Mouse (Mus musculus): ENCODE measurements around the gene Eci2. TPM values are rescaled to one million over a fixed set of nuclear protein-coding genes. Genes with fewer than 3 reads are reported as not detected.
"Not testable (repeated sequence)": the region's sequence is repeated elsewhere in the genome, so short reads cannot be mapped to it uniquely, and the experiment has no call there.

The Eci2 gene
- polyA plus RNA-seq, 1 experiment from 2014 or later = 205 TPM

- Histone ChIP-seq H3K9ac (ENCODE audit: low read depth, low read length) (no peak overlapping the region), H3K27me3 (replicated peaks; ENCODE audit: control insufficient read depth, insufficient read depth, low read length) (no peaks in the 10 kb centered on the region), H3K4me3 (ENCODE audit: low read depth, low read length) (no peak overlapping the region), H3K4me2 (replicated peaks; ENCODE audit: low read depth) (no peak overlapping the region), H3K36me3 (ENCODE audit: control insufficient read depth, insufficient read depth) (peaks cover 55% of the 10 kb centered on the region), H3K4me1 (replicated peaks; ENCODE audit: control insufficient read depth, insufficient read depth, low read length) (no peaks in the 10 kb centered on the region), H3K27ac (ENCODE audit: low read depth, low read length) (no peak overlapping the region), H3K9me3 (ENCODE audit: control insufficient read depth) (no peaks in the 10 kb centered on the region)
- ATAC-seq = no peak
- no peak for TF ChIP-seq CTCF (IDR thresholded peaks at IDR 0.05; ENCODE audit: low read depth)
- WGBS = 94% methylated on average over 3 of the region's 3 CpGs
Measured at GRCm38 (mm10) chr13:34977410-34977809, 49.5 kb downstream of the Eci2 start.

GRCm38 (mm10) chr13:34976116-34976515, 50.8 kb downstream of the Eci2 start:
- H3K27me3 ChIP-seq (replicated peaks; ENCODE audit: control insufficient read depth, insufficient read depth, low read length) = no peaks in the 10 kb centered on the region
- WGBS = 91% methylated on average over 4 of the region's 4 CpGs
- no peak for TF ChIP-seq CTCF (IDR thresholded peaks at IDR 0.05; ENCODE audit: low read depth)
- H3K27ac ChIP-seq (ENCODE audit: low read depth, low read length) = no peak overlapping the region
- H3K36me3 ChIP-seq (ENCODE audit: control insufficient read depth, insufficient read depth) = peaks cover 44% of the 10 kb centered on the region
- H3K4me2 ChIP-seq (replicated peaks; ENCODE audit: low read depth) = no peak overlapping the region
- H3K4me3 ChIP-seq (ENCODE audit: low read depth, low read length) = no peak overlapping the region
- no peak for ATAC-seq
- H3K9me3 ChIP-seq (ENCODE audit: control insufficient read depth) = no peaks in the 10 kb centered on the region
- no peaks in the 10 kb centered on the region for H3K4me1 ChIP-seq (replicated peaks; ENCODE audit: control insufficient read depth, insufficient read depth, low read length)
- H3K9ac ChIP-seq (ENCODE audit: low read depth, low read length) = no peak overlapping the region

- TF ChIP-seq CTCF (IDR thresholded peaks at IDR 0.05; ENCODE audit: low read depth) = peak; percentile 50
- H3K27me3 ChIP-seq (replicated peaks; ENCODE audit: control insufficient read depth, insufficient read depth, low read length) = no peaks in the 10 kb centered on the region
- H3K36me3 ChIP-seq (ENCODE audit: control insufficient read depth, insufficient read depth) = peaks cover 21% of the 10 kb centered on the region
- H3K4me2 ChIP-seq (replicated peaks; ENCODE audit: low read depth) = no peak overlapping the region
- WGBS = 29% methylated on average over 1 of the region's 1 CpGs
- no peaks in the 10 kb centered on the region for H3K9me3 ChIP-seq (ENCODE audit: control insufficient read depth)
- H3K4me3 ChIP-seq (ENCODE audit: low read depth, low read length) = no peak overlapping the region
- no peak overlapping the region for H3K9ac ChIP-seq (ENCODE audit: low read depth, low read length)
- H3K4me1 ChIP-seq (replicated peaks; ENCODE audit: control insufficient read depth, insufficient read depth, low read length) = no peaks in the 10 kb centered on the region
- ATAC-seq = no peak
- H3K27ac ChIP-seq (ENCODE audit: low read depth, low read length) = no peak overlapping the region
Measured at GRCm38 (mm10) chr13:34973770-34974169, 53.1 kb downstream of the Eci2 start.

- TF ChIP-seq CTCF (IDR thresholded peaks at IDR 0.05; ENCODE audit: low read depth) = peak; percentile 82
- ATAC-seq = no peak
- no peak overlapping the region for H3K9ac ChIP-seq (ENCODE audit: low read depth, low read length)
- H3K4me3 ChIP-seq (ENCODE audit: low read depth, low read length) = no peak overlapping the region
- WGBS = 24% methylated on average over 1 of the region's 1 CpGs
- no peak overlapping the region for H3K27ac ChIP-seq (ENCODE audit: low read depth, low read length)
- peaks cover 15% of the 10 kb centered on the region for H3K36me3 ChIP-seq (ENCODE audit: control insufficient read depth, insufficient read depth)
- no peaks in the 10 kb centered on the region for H3K9me3 ChIP-seq (ENCODE audit: control insufficient read depth)
- no peak overlapping the region for H3K4me2 ChIP-seq (replicated peaks; ENCODE audit: low read depth)
- no peaks in the 10 kb centered on the region for H3K4me1 ChIP-seq (replicated peaks; ENCODE audit: control insufficient read depth, insufficient read depth, low read length)
- no peaks in the 10 kb centered on the region for H3K27me3 ChIP-seq (replicated peaks; ENCODE audit: control insufficient read depth, insufficient read depth, low read length)
Measured at GRCm38 (mm10) chr13:34973149-34973548, 53.7 kb downstream of the Eci2 start.

GRCm38 (mm10) chr13:34972456-34972855, 54.4 kb downstream of the Eci2 start:
- H3K36me3 ChIP-seq (ENCODE audit: control insufficient read depth, insufficient read depth); H3K27ac ChIP-seq (ENCODE audit: low read depth, low read length): not testable (repeated sequence)

GRCm38 (mm10) chr13:34965647-34966046, 61.2 kb downstream of the Eci2 start:
- not testable (repeated sequence) for H3K9me3 ChIP-seq (ENCODE audit: control insufficient read depth); H3K36me3 ChIP-seq (ENCODE audit: control insufficient read depth, insufficient read depth); H3K9ac ChIP-seq (ENCODE audit: low read depth, low read length); H3K27ac ChIP-seq (ENCODE audit: low read depth, low read length); H3K4me3 ChIP-seq (ENCODE audit: low read depth, low read length); ATAC-seq; H3K27me3 ChIP-seq (replicated peaks; ENCODE audit: control insufficient read depth, insufficient read depth, low read length); H3K4me1 ChIP-seq (replicated peaks; ENCODE audit: control insufficient read depth, insufficient read depth, low read length); H3K4me2 ChIP-seq (replicated peaks; ENCODE audit: low read depth)
- 82% methylated on average over 9 of the region's 9 CpGs for WGBS

More at GRCm38 (mm10) chr13:34972456-34972855, 54.4 kb downstream of the Eci2 start:
- H3K4me1 ChIP-seq (replicated peaks; ENCODE audit: control insufficient read depth, insufficient read depth, low read length); H3K9ac ChIP-seq (ENCODE audit: low read depth, low read length); H3K4me2 ChIP-seq (replicated peaks; ENCODE audit: low read depth); H3K4me3 ChIP-seq (ENCODE audit: low read depth, low read length); ATAC-seq; H3K27me3 ChIP-seq (replicated peaks; ENCODE audit: control insufficient read depth, insufficient read depth, low read length); H3K9me3 ChIP-seq (ENCODE audit: control insufficient read depth): not testable (repeated sequence)

GRCm38 (mm10) chr13:34964866-34965265, 62.0 kb downstream of the Eci2 start:
- peak overlapping the region; percentile 82 for H3K4me2 ChIP-seq (replicated peaks; ENCODE audit: low read depth)
- no peaks in the 10 kb centered on the region for H3K36me3 ChIP-seq (ENCODE audit: control insufficient read depth, insufficient read depth)
- ATAC-seq = peak; percentile 72
- H3K4me1 ChIP-seq (replicated peaks; ENCODE audit: control insufficient read depth, insufficient read depth, low read length) = no peaks in the 10 kb centered on the region
- H3K9me3 ChIP-seq (ENCODE audit: control insufficient read depth) = no peaks in the 10 kb centered on the region
- peak overlapping the region; percentile 48 for H3K4me3 ChIP-seq (ENCODE audit: low read depth, low read length)
- WGBS = 7% methylated on average over 5 of the region's 5 CpGs
- no peak for TF ChIP-seq CTCF (IDR thresholded peaks at IDR 0.05; ENCODE audit: low read depth)
- no peak overlapping the region for H3K27ac ChIP-seq (ENCODE audit: low read depth, low read length)
- H3K27me3 ChIP-seq (replicated peaks; ENCODE audit: control insufficient read depth, insufficient read depth, low read length) = no peaks in the 10 kb centered on the region
- H3K9ac ChIP-seq (ENCODE audit: low read depth, low read length) = no peak overlapping the region

Data from intestine, postnatal 0 days (tissue).